Mouse (Mus musculus) brain, embryonic 14.5 days (tissue): ENCODE data around the gene Stat5b.

Experiments used
- CTCF ChIP-seq: fragments of 200-500 bp; IDR thresholded peaks from 2 replicates; pipeline ENCODE4 v1.5.1; 2012; ENCODE audit warnings: inconsistent platforms, mild to moderate bottlenecking, moderate library complexity, borderline replicate concordance; ENCODE audit not compliant: insufficient read depth, insufficient read length; ENCODE audit errors: extremely low read depth
- POLR2A ChIP-seq: fragments of 200-500 bp; IDR thresholded peaks from 2 replicates; pipeline ENCODE4 v1.6.1; 2012; ENCODE audit warnings: mild to moderate bottlenecking, inconsistent platforms, borderline replicate concordance; ENCODE audit not compliant: poor library complexity, insufficient read depth, insufficient read length, severe bottlenecking; ENCODE audit errors: extremely low read depth

DNA sequence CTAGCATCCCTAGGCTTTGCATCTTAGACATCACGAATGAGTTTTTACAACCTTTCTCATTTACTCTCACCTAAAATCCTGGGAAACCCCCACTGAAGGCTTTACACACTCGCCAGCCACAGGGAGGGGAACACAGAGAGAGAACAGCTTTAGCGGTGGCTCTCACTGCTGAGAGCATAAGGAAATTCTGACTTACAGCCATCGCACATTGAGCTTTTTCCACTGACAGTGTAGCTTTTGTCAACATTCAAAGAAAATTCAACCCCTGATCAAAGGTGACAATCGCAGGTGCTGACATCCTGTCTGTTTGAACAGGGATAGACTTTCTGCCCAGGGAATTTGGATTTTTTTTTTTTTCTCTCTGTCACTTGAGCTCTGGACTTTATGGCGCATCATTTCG is 8.5 kb downstream of the Stat5b start:
- no peak for TF ChIP-seq POLR2A
- no peak for TF ChIP-seq CTCF
